In the genomic region with DNA sequence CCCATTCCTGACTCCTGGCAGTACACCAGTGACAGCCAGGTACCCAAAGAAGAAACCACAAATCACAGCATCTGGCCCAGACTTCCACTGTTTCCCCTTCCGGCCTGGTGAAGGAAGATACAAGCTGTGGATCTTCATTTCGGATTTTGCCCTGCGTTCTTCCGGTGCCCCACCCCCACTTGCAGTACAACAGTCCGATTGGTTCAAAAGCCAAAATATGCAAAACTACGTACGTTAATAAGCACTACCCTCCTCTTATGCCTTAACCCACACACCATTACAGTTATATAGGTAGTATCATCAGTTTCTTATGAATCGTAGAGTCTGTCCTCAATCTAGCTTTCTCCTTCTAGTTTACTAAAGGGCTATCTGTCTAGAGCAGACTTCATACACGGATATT, we compare ENCODE assay signal across 24 mouse cellular contexts. TPM values are rescaled to one million over a fixed set of nuclear protein-coding genes. Genes with fewer than 3 reads are reported as not detected.
DNase-seq lines count a peak whose midpoint lies in the region; ATAC-seq and TF ChIP-seq lines count a peak whose summit lies in the region.
"Had no signal": no experiment of that assay in that cellular context is flagged by ENCODE, and none has a peak within 500 bp of the region (broad histone marks: within the 10 kb centered on the region; RNA-seq: fewer than 3 reads in every experiment).

No protein-coding gene starts in this region.

- H3K4me1 ChIP-seq in heart, adult 2 months (ENCODE audit: control insufficient read depth, insufficient read depth, low read length): peaks cover 2% of the 10 kb centered on the region
- H3K4me1 ChIP-seq in heart, embryonic 10.5 days: peaks cover 20% of the 10 kb centered on the region
- peaks cover 11 to 25% of the 10 kb centered on the region in 2 experiments for H3K4me1 ChIP-seq in MEL (ENCODE audit: control insufficient read depth in 1 of 2, insufficient read depth in 2 of 2, low read length in 2 of 2)
- H3K4me1 ChIP-seq in kidney, embryonic 15.5 days: peaks cover 23% of the 10 kb centered on the region

- no peak for TF ChIP-seq POLR2A in heart, adult 2 months (IDR thresholded peaks at IDR 0.05; ENCODE audit: insufficient read depth, low read depth, low read length)
- peak in 1 of 2 experiments; percentile 56; a peak in 1 of 4 replicates for TF ChIP-seq POLR2A in MEL (IDR thresholded peaks at IDR 0.05; ENCODE audit: control insufficient read depth in 1 of 2, insufficient read depth in 1 of 2, low read depth in 1 of 2, low read length in 2 of 2, poor library complexity in 1 of 2)

- H3K9me3 ChIP-seq in heart, embryonic 10.5 days: no peaks in the 10 kb centered on the region
- H3K9me3 ChIP-seq in MEL (replicated peaks; ENCODE audit: insufficient read depth, low read length): no peaks in the 10 kb centered on the region
- no peaks in the 10 kb centered on the region for H3K9me3 ChIP-seq in kidney, embryonic 15.5 days (replicated peaks)
- H3K9me3 ChIP-seq: embryonic facial prominence, embryonic 10.5 days; embryonic facial prominence, embryonic 12.5 days; forebrain, embryonic 13.5 days; forebrain, embryonic 15.5 days had no signal

- 92% methylated on average over 9 of the region's 9 CpGs for WGBS in heart, adult 2 months
- WGBS in heart, embryonic 10.5 days: 89% methylated on average over 9 of the region's 9 CpGs
- 92% methylated on average over 9 of the region's 9 CpGs for WGBS in kidney, embryonic 15.5 days

- H3K27ac ChIP-seq in heart, adult 2 months: peak overlapping the region; percentile 99
- H3K27ac ChIP-seq in heart, embryonic 10.5 days: no peak overlapping the region
- peak overlapping the region; percentile 98 for H3K27ac ChIP-seq in layer of hippocampus, adult 2 months
- H3K27ac ChIP-seq in MEL (ENCODE audit: control insufficient read depth, low read depth, low read length): no peak overlapping the region
- no peak overlapping the region for H3K27ac ChIP-seq in kidney, embryonic 15.5 days
- H3K27ac ChIP-seq: embryonic facial prominence, embryonic 12.5 days; forebrain, embryonic 13.5 days; forebrain, embryonic 15.5 days had no signal

- TF ChIP-seq CTCF in heart, adult 2 months (IDR thresholded peaks at IDR 0.05): no peak
- no peak for TF ChIP-seq CTCF in layer of hippocampus, adult 2 months (conservative IDR thresholded peaks at IDR 0.05)
- no peak for TF ChIP-seq CTCF in MEL (IDR thresholded peaks at IDR 0.05 in 2 of 3, conservative IDR thresholded peaks at IDR 0.05 in 1 of 3; ENCODE audit: control insufficient read depth in 1 of 3, insufficient read depth in 1 of 3, low read depth in 2 of 3, low read length in 3 of 3, poor library complexity in 1 of 3, severe bottlenecking in 1 of 3)

- intact Hi-C loops in heart, adult 2 months (cut with DNase I): no loop called here

- no peak overlapping the region for H3K4me2 ChIP-seq in kidney, embryonic 15.5 days

- H3K9ac ChIP-seq in heart, adult 2 months (ENCODE audit: low read depth, low read length): no peak overlapping the region
- no peak overlapping the region; the same call in 1 of the 2 replicates for H3K9ac ChIP-seq in MEL (ENCODE audit: control insufficient read depth, low read depth, low read length, poor library complexity, severe bottlenecking)
- no peak overlapping the region for H3K9ac ChIP-seq in kidney, embryonic 15.5 days
- H3K9ac ChIP-seq: embryonic facial prominence, embryonic 12.5 days; forebrain, embryonic 13.5 days; forebrain, embryonic 15.5 days had no signal

- no peak for TF ChIP-seq RAD21 in MEL (IDR thresholded peaks at IDR 0.05; ENCODE audit: low read depth, low read length)

- H3K27me3 ChIP-seq in heart, adult 2 months (ENCODE audit: control insufficient read depth, insufficient read depth, low read length): no peaks in the 10 kb centered on the region
- no peaks in the 10 kb centered on the region for H3K27me3 ChIP-seq in heart, embryonic 10.5 days (ENCODE audit: insufficient read depth, poor library complexity, severe bottlenecking)
- no peaks in the 10 kb centered on the region for H3K27me3 ChIP-seq in MEL (ENCODE audit: control insufficient read depth in 1 of 2, insufficient read depth in 2 of 2, low read length in 2 of 2)
- no peaks in the 10 kb centered on the region for H3K27me3 ChIP-seq in kidney, embryonic 15.5 days
- H3K27me3 ChIP-seq: embryonic facial prominence, embryonic 12.5 days; forebrain, embryonic 13.5 days; forebrain, embryonic 15.5 days had no signal

- no peak overlapping the region for H3K4me3 ChIP-seq in heart, adult 2 months
- no peak overlapping the region for H3K4me3 ChIP-seq in heart, embryonic 10.5 days
- no peak overlapping the region for H3K4me3 ChIP-seq in layer of hippocampus, adult 2 months
- peak overlapping the region in 1 of 2 experiments; percentile 71; a peak in 2 of 4 replicates for H3K4me3 ChIP-seq in MEL (ENCODE audit: control insufficient read depth in 1 of 2, insufficient read depth in 1 of 2, low read depth in 2 of 2, low read length in 2 of 2)
- H3K4me3 ChIP-seq in kidney, embryonic 15.5 days (replicated peaks): no peak overlapping the region
- H3K4me3 ChIP-seq: forebrain, embryonic 13.5 days had no signal

- no peaks in the 10 kb centered on the region for H3K79me2 ChIP-seq in heart, adult 2 months (replicated peaks; ENCODE audit: control insufficient read depth, insufficient read depth, low read length)
- peaks cover 36% of the 10 kb centered on the region for H3K79me2 ChIP-seq in MEL (ENCODE audit: control insufficient read depth, insufficient read depth, low read length, poor library complexity)

- no peak for ATAC-seq in kidney, embryonic 15.5 days (replicated peaks; ENCODE audit: low FRiP score)
- ATAC-seq: forebrain, embryonic 13.5 days; forebrain, embryonic 15.5 days had no signal

- no peak for DNase-seq in heart, adult 2 months
- no peak for DNase-seq in heart, embryonic 10.5 days (ENCODE audit: low spot score)
- no peak for DNase-seq in layer of hippocampus, adult 2 months (ENCODE audit: low spot score in 2 of 2)
- no peak for DNase-seq in layer of hippocampus, adult 11-12 months (ENCODE audit: low spot score)
- DNase-seq in MEL (ENCODE audit: low read depth, low spot score) (peak; percentile 95), MEL-GATA-1-ER (ENCODE audit: extremely low read depth, low read depth) (peak; percentile 74)
- no peak for DNase-seq in embryo, embryonic 9.5 days (ENCODE audit: extremely low spot score)
- DNase-seq: adrenal gland, adult 2 months; adrenal gland, postnatal 10 days; adrenal gland, postnatal 25 days; cerebellum, adult 11 months; cerebellum, adult 18-20 months; cerebellum, adult 8-10 months; cerebellum, adult 9-11 months; cerebellum, postnatal 14 days; cerebellum, postnatal 36 days; embryo, embryonic 11 days; forebrain, postnatal 0 days had no signal

- no peak for TF ChIP-seq EP300 in heart, adult 2 months (IDR thresholded peaks at IDR 0.05; ENCODE audit: insufficient read depth, low read depth, low read length)
- peak; percentile 57 to 72; a peak in 3 of 4 replicates for TF ChIP-seq EP300 in MEL (IDR thresholded peaks at IDR 0.05; ENCODE audit: low read depth in 1 of 2, low read length in 2 of 2)

- H3K36me3 ChIP-seq in heart, adult 2 months (ENCODE audit: control insufficient read depth, insufficient read depth, low read length): peaks cover 4% of the 10 kb centered on the region; the same call in 1 of the 2 replicates
- H3K36me3 ChIP-seq in heart, embryonic 10.5 days: peaks cover 26% of the 10 kb centered on the region
- H3K36me3 ChIP-seq in MEL (ENCODE audit: control insufficient read depth in 1 of 2, insufficient read depth in 2 of 2, low read length in 2 of 2): peaks cover 12 to 22% of the 10 kb centered on the region in 2 experiments
- peaks cover 21% of the 10 kb centered on the region for H3K36me3 ChIP-seq in kidney, embryonic 15.5 days
- H3K36me3 ChIP-seq: forebrain, embryonic 15.5 days had no signal

TF ChIP-seq in MEL, 35 proteins besides CTCF, POLR2A, EP300 and RAD21 (continues in another document):
- TF ChIP-seq TCF12 (IDR thresholded peaks at IDR 0.05; ENCODE audit: low read depth, low read length) (peak; percentile 58), E2F4 (IDR thresholded peaks at IDR 0.05; ENCODE audit: borderline replicate concordance, low read depth, low read length) (no peak), UBTF (IDR thresholded peaks at IDR 0.05; ENCODE audit: borderline replicate concordance, insufficient read depth, low read depth, low read length) (no peak), ELF1 (IDR thresholded peaks at IDR 0.05; ENCODE audit: low read depth, low read length) (peak; percentile 85), TBP (IDR thresholded peaks at IDR 0.05; ENCODE audit: low read depth, low read length) (peak; percentile 90), RCOR1 (IDR thresholded peaks at IDR 0.05; ENCODE audit: low read depth, low read length) (peak; percentile 99), GABPA (IDR thresholded peaks at IDR 0.05; ENCODE audit: low read depth, low read length) (no peak)

RNA-seq across cellular contexts. Expression of gene Cenpa, which starts 1.2 kb away (rescaled TPM):
- total RNA-seq in heart, adult 2 months (2021): 10 to 100 TPM; 43.9 to 51.0 TPM
- 51.3 and 69.7 TPM in 2 replicates for polyA plus RNA-seq in heart, adult 2 months (2012; rRNA removed)
- polyA plus RNA-seq in heart, embryonic 10.5 days (2016; fragmentation: Nextera tagmentation; extraction: Ambion mirVana): 323 and 372 TPM in 2 replicates
- total RNA-seq in layer of hippocampus, adult 2 months (2021): 1 to 10 TPM; 3.7 to 7.1 TPM
- total RNA-seq in MEL (2012; rRNA removed): 341 and 345 TPM in 2 replicates
- 100 to 1,000 TPM; 100 to 566 TPM for polyA plus RNA-seq in MEL (2012; ENCODE audit: insufficient read depth in 1 of 2, insufficient read length in 2 of 2, low read depth in 1 of 2, low replicate concordance in 2 of 2, missing spikeins in 1 of 2)
- polyA plus RNA-seq in kidney, embryonic 15.5 days (2015; fragmentation: Nextera tagmentation; extraction: Ambion mirVana): 298 and 308 TPM in 2 replicates

RNA-seq across cellular contexts. Expression of gene Slc35f6, which starts 17.6 kb away (rescaled TPM):
- 10 to 100 TPM; 47.2 to 49.9 TPM for total RNA-seq in heart, adult 2 months (2021)
- 119 and 154 TPM in 2 replicates for polyA plus RNA-seq in heart, adult 2 months (2012; rRNA removed)
- 25.5 and 28.4 TPM in 2 replicates for polyA plus RNA-seq in heart, embryonic 10.5 days (2016; fragmentation: Nextera tagmentation; extraction: Ambion mirVana)
- 10 to 100 TPM; 39.2 to 39.9 TPM for total RNA-seq in layer of hippocampus, adult 2 months (2021)
- 15.7 and 18.0 TPM in 2 replicates for total RNA-seq in MEL (2012; rRNA removed)
- polyA plus RNA-seq in MEL (2012; ENCODE audit: insufficient read depth in 1 of 2, insufficient read length in 2 of 2, low read depth in 1 of 2, low replicate concordance in 2 of 2, missing spikeins in 1 of 2): 10 to 100 TPM in 1 of 2 experiments, not detected in 1; 32.4 TPM
- 25.7 and 27.1 TPM in 2 replicates for polyA plus RNA-seq in kidney, embryonic 15.5 days (2015; fragmentation: Nextera tagmentation; extraction: Ambion mirVana)

RNA-seq across cellular contexts. Expression of gene Dpysl5, which starts 46.0 kb away (rescaled TPM):
- 1 to 10 TPM in 1 of 2 experiments, under 1 TPM in 1; 0.61 to 1.3 TPM for total RNA-seq in heart, adult 2 months (2021)
- polyA plus RNA-seq in heart, adult 2 months (2012; rRNA removed): 0.82 and 1.1 TPM in 2 replicates
- polyA plus RNA-seq in heart, embryonic 10.5 days (2016; fragmentation: Nextera tagmentation; extraction: Ambion mirVana): 4.0 and 5.6 TPM in 2 replicates
- 10 to 100 TPM; 30.1 to 30.7 TPM for total RNA-seq in layer of hippocampus, adult 2 months (2021)
- total RNA-seq in MEL (2012; rRNA removed): not detected in 2 replicates
- polyA plus RNA-seq in MEL (2012; ENCODE audit: insufficient read depth in 1 of 2, insufficient read length in 2 of 2, low read depth in 1 of 2, low replicate concordance in 2 of 2, missing spikeins in 1 of 2): not detected
- 6.8 and 7.7 TPM in 2 replicates for polyA plus RNA-seq in kidney, embryonic 15.5 days (2015; fragmentation: Nextera tagmentation; extraction: Ambion mirVana)
- total RNA-seq: common myeloid progenitor, adult 5-6 weeks had no signal

Comparison
In these comparisons a context has a peak if more than half of its experiments do, and no peak if none do; other contexts are left out.
1. H3K27ac ChIP-seq: peak in heart, adult 2 months (single experiment) and layer of hippocampus, adult 2 months (single experiment); none in heart, embryonic 10.5 days (single experiment), MEL (single experiment) and kidney, embryonic 15.5 days (single experiment).
2. DNase-seq: peak in MEL (single experiment) and MEL-GATA-1-ER (single experiment); none in heart, adult 2 months (0 of 2), heart, embryonic 10.5 days (single experiment), layer of hippocampus, adult 2 months (0 of 2), layer of hippocampus, adult 11-12 months (single experiment) and embryo, embryonic 9.5 days (single experiment).